ENCODE assay signal across 29 mouse cellular contexts in genomic region chr2:163778896-163779295, GRCm38 (mm10). TPM values are rescaled to one million over a fixed set of nuclear protein-coding genes. Genes with fewer than 3 reads are reported as not detected.
A peak's percentile ranks its signal among the peaks of the same experiment; 100 is the strongest.
DNase-seq lines count a peak whose midpoint lies in the region; ATAC-seq lines count a peak whose summit lies in the region.
"Had no signal": no experiment of that assay in that cellular context is flagged by ENCODE, and none has a peak within 500 bp of the region (broad histone marks: within the 10 kb centered on the region; RNA-seq: fewer than 3 reads in every experiment).

No protein-coding gene starts in this region.

- H3K27me3 ChIP-seq in forebrain, embryonic 11.5 days (ENCODE audit: control insufficient read depth, insufficient read depth, low read length), result no peaks in the 10 kb centered on the region
- H3K27me3 ChIP-seq in forebrain, embryonic 10.5 days (ENCODE audit: poor library complexity, severe bottlenecking), result peaks cover 56% of the 10 kb centered on the region
- H3K27me3 ChIP-seq: intestine, embryonic 15.5 days had no signal

- H3K4me3 ChIP-seq in forebrain, embryonic 11.5 days (ENCODE audit: low read depth, low read length), result no peak overlapping the region
- no peak overlapping the region for H3K4me3 ChIP-seq in forebrain, embryonic 10.5 days
- H3K4me3 ChIP-seq: embryonic facial prominence, embryonic 10.5 days; embryonic facial prominence, embryonic 13.5 days; erythroblast, embryonic 14.5 days; heart, embryonic 12.5 days; heart, embryonic 15.5 days; hindbrain, embryonic 10.5 days; hindbrain, embryonic 13.5 days; intestine, embryonic 15.5 days had no signal

- no peak overlapping the region for H3K9ac ChIP-seq in forebrain, embryonic 11.5 days (ENCODE audit: low read length)
- H3K9ac ChIP-seq: embryonic facial prominence, embryonic 13.5 days; heart, embryonic 12.5 days; heart, embryonic 15.5 days; hindbrain, embryonic 13.5 days; intestine, embryonic 15.5 days had no signal

- no peaks in the 10 kb centered on the region for H3K36me3 ChIP-seq in forebrain, embryonic 11.5 days (ENCODE audit: control insufficient read depth, insufficient read depth, low read length)
- H3K36me3 ChIP-seq in forebrain, embryonic 10.5 days (replicated peaks), result no peaks in the 10 kb centered on the region
- H3K36me3 ChIP-seq: embryonic facial prominence, embryonic 10.5 days; embryonic facial prominence, embryonic 13.5 days; heart, embryonic 12.5 days; heart, embryonic 15.5 days; hindbrain, embryonic 10.5 days; hindbrain, embryonic 13.5 days; intestine, embryonic 15.5 days had no signal

- 0 out of 2 replicates have a peak, but pooled peaks cover 2% of the 10 kb centered on the region for H3K4me1 ChIP-seq in forebrain, embryonic 11.5 days (replicated peaks; ENCODE audit: control insufficient read depth, insufficient read depth, low read length)
- H3K4me1 ChIP-seq in forebrain, embryonic 10.5 days, result peaks cover 33% of the 10 kb centered on the region
- H3K4me1 ChIP-seq: embryonic facial prominence, embryonic 13.5 days; hindbrain, embryonic 13.5 days; intestine, embryonic 15.5 days had no signal

- DNase-seq in forebrain, embryonic 11.5 days (ENCODE audit: low spot score), result no peak
- no peak for DNase-seq in forebrain, embryonic 10.5 days (ENCODE audit: extremely low spot score, low spot score)
- DNase-seq in ES-CJ7 (ENCODE audit: low read depth, low spot score) (peak; percentile 10), ZHBTc4 (ENCODE audit: low read depth, low spot score) (peak; percentile 33)
- DNase-seq in retina, postnatal 1 day, result peak; percentile 85
- DNase-seq in lung, adult 18-20 months, result no peak
- DNase-seq: adrenal gland, adult 2 months; adrenal gland, postnatal 14 days; cerebellum, adult 11-12 months; cerebellum, adult 8-10 months; cerebellum, postnatal 10 days; cerebellum, postnatal 36 days; embryo, embryonic 11 days; gastrocnemius, postnatal 25 days; heart, adult 18-20 months; heart, postnatal 10 days; heart, postnatal 36 days had no signal

- no peak overlapping the region for H3K4me2 ChIP-seq in forebrain, embryonic 11.5 days (ENCODE audit: low read depth, low read length, severe bottlenecking)
- H3K4me2 ChIP-seq: embryonic facial prominence, embryonic 13.5 days; heart, embryonic 12.5 days; heart, embryonic 15.5 days; hindbrain, embryonic 13.5 days; intestine, embryonic 15.5 days had no signal

- H3K9me3 ChIP-seq in forebrain, embryonic 11.5 days (ENCODE audit: control insufficient read depth, low read length), result no peaks in the 10 kb centered on the region
- H3K9me3 ChIP-seq in forebrain, embryonic 10.5 days, result no peaks in the 10 kb centered on the region
- H3K9me3 ChIP-seq: embryonic facial prominence, embryonic 10.5 days; embryonic facial prominence, embryonic 13.5 days; heart, embryonic 12.5 days; heart, embryonic 15.5 days; hindbrain, embryonic 10.5 days; hindbrain, embryonic 13.5 days; intestine, embryonic 15.5 days had no signal

- peak; percentile 15; the same call in 1 of the 2 replicates for ATAC-seq in forebrain, embryonic 11.5 days (replicated peaks; ENCODE audit: low FRiP score)
- no peak for ATAC-seq in megakaryocyte-erythroid progenitor cell, adult 5-6 weeks (replicated peaks; ENCODE audit: low FRiP score, low TSS enrichment, poor library complexity, severe bottlenecking)
- ATAC-seq: hindbrain, embryonic 16.5 days; intestine, embryonic 15.5 days had no signal

- no peak overlapping the region for H3K27ac ChIP-seq in forebrain, embryonic 11.5 days (ENCODE audit: low read depth, low read length)
- no peak overlapping the region for H3K27ac ChIP-seq in forebrain, embryonic 10.5 days
- H3K27ac ChIP-seq: embryonic facial prominence, embryonic 10.5 days; embryonic facial prominence, embryonic 13.5 days; heart, embryonic 15.5 days; hindbrain, embryonic 10.5 days; hindbrain, embryonic 13.5 days; intestine, embryonic 15.5 days had no signal

- WGBS in forebrain, embryonic 11.5 days, result 52% methylated on average over 4 of the region's 4 CpGs
- WGBS in forebrain, embryonic 10.5 days, result 64% methylated on average over 4 of the region's 4 CpGs

RNA-seq across cellular contexts. Expression of gene Ada, which starts 28.9 kb away (rescaled TPM):
- 8.1 and 10.1 TPM in 2 replicates for polyA plus RNA-seq in forebrain, embryonic 11.5 days (2014; fragmentation: Nextera tagmentation; extraction: Ambion mirVana)
- polyA plus RNA-seq in forebrain, embryonic 10.5 days (2016; fragmentation: Nextera tagmentation; extraction: Ambion mirVana), result 13.6 and 13.9 TPM in 2 replicates
- 8.0 and 10.6 TPM in 2 replicates for total RNA-seq in megakaryocyte-erythroid progenitor cell, adult 5-6 weeks (2014; fragmentation: Nextera tagmentation)
- 9.1 and 14.4 TPM in 2 replicates for total RNA-seq in megakaryocyte-erythroid progenitor cell, adult 5-6 weeks (2017)

RNA-seq across cellular contexts. Expression of gene Ccn5, which starts 41.8 kb away (rescaled TPM):
- polyA plus RNA-seq in forebrain, embryonic 11.5 days (2014; fragmentation: Nextera tagmentation; extraction: Ambion mirVana), result 0.25 and 0.32 TPM in 2 replicates
- polyA plus RNA-seq in forebrain, embryonic 10.5 days (2016; fragmentation: Nextera tagmentation; extraction: Ambion mirVana), result 0.29 and 0.34 TPM in 2 replicates
- total RNA-seq in megakaryocyte-erythroid progenitor cell, adult 5-6 weeks (2014; fragmentation: Nextera tagmentation), result not detected in 2 replicates
- not detected in 2 replicates for total RNA-seq in megakaryocyte-erythroid progenitor cell, adult 5-6 weeks (2017)
- total RNA-seq: adrenal gland, postnatal 4 days; MEL had no signal
- polyA plus RNA-seq: erythroblast, embryonic 14.5 days had no signal

Comparison
In these comparisons a context has a peak if more than half of its experiments do, and no peak if none do; other contexts are left out.
1. DNase-seq: peak in ES-CJ7 (single experiment), ZHBTc4 (single experiment) and retina, postnatal 1 day (single experiment); none in forebrain, embryonic 11.5 days (single experiment), forebrain, embryonic 10.5 days (single experiment) and lung, adult 18-20 months (0 of 2).